Mouse (Mus musculus): Measurements from ENCODE around the gene Zfp513. TPM values are rescaled to one million over a fixed set of nuclear protein-coding genes. Genes with fewer than 3 reads are reported as not detected.

Zfp513 gene
- polyA plus RNA-seq, 1 experiment from 2014 or later, result 8.9 TPM

GRCm38 (mm10) chr5:31162462-31162861, 39.6 kb downstream of the Zfp513 start:
- H3K9me3 ChIP-seq (ENCODE audit: control insufficient read depth, low read length), result no peaks in the 10 kb centered on the region
- H3K27ac ChIP-seq (replicated peaks; ENCODE audit: low read depth, low read length), result no peak overlapping the region
- DNase-seq (no peak), ATAC-seq (ENCODE audit: low FRiP score, low TSS enrichment) (no peak)
- no peaks in the 10 kb centered on the region for H3K4me1 ChIP-seq (ENCODE audit: control insufficient read depth, insufficient read depth, low read length)
- no peak overlapping the region for H3K9ac ChIP-seq (replicated peaks; ENCODE audit: low read length)
- H3K27me3 ChIP-seq (ENCODE audit: control insufficient read depth, insufficient read depth, low read length), result no peaks in the 10 kb centered on the region
- H3K4me2 ChIP-seq (ENCODE audit: low read length), result no peak overlapping the region
- no peak overlapping the region for H3K4me3 ChIP-seq (replicated peaks; ENCODE audit: low read depth, low read length)
- peaks cover 92% of the 10 kb centered on the region for H3K36me3 ChIP-seq (ENCODE audit: control insufficient read depth, insufficient read depth, low read length)

GRCm38 (mm10) chr5:31154152-31154553, 48.0 kb downstream of the Zfp513 start, which contains the start of gene Mpv17:
TSS of gene Mpv17 (minus strand) at chr5:31154251.
- Histone ChIP-seq H3K4me1 (ENCODE audit: control insufficient read depth, insufficient read depth, low read length) (peaks cover 6% of the 10 kb centered on the region; the same call in 1 of the 2 replicates), H3K36me3 (ENCODE audit: control insufficient read depth, insufficient read depth, low read length) (peaks cover 40% of the 10 kb centered on the region), H3K27ac (replicated peaks; ENCODE audit: low read depth, low read length) (peak within 1 kb of the TSS; percentile 72), H3K4me2 (ENCODE audit: low read length) (peak within 1 kb of the TSS; percentile 65), H3K9ac (replicated peaks; ENCODE audit: low read length) (peak within 1 kb of the TSS; percentile 75), H3K4me3 (replicated peaks; ENCODE audit: low read depth, low read length) (peak within 1 kb of the TSS; percentile 68), H3K9me3 (ENCODE audit: control insufficient read depth, low read length) (no peaks in the 10 kb centered on the region), H3K27me3 (ENCODE audit: control insufficient read depth, insufficient read depth, low read length) (no peaks in the 10 kb centered on the region)
- DNase-seq (peak; percentile 91), ATAC-seq (ENCODE audit: low FRiP score, low TSS enrichment) (peak; percentile 92)
- 0% methylated on average over 19 of the region's 19 CpGs for WGBS

DNA sequence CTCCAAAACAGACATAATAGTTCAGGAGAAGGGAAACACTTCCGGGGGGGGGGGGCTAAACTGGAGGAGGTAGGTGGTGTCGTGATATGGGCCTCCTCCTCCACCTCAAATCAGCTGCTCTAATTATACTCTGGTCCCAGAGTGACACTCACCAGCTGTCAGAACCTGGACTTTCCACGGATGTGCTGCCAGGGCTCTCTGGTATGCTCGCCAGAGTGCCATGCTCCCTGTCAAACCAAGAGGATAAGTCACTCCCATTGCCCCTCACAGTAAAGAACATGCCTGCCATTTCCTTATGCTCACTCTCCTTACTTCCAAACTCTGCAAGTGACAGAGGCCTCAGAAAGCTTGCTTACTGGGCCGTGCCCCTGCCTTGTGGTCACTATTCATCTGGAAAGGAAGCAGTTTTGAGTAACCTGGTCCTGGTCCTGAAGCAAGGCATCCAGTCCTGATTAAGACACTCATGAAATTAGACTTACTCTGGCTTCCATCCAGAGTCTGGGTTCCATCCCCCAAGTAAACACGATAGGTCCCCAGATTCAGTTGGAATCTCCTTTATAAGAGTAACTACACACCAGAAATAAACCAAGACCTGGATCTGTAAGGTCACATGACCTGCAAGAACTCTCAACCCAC, 48.5 kb downstream of the Zfp513 start:
- H3K4me3 ChIP-seq (replicated peaks; ENCODE audit: low read depth, low read length), result peak overlapping the region; percentile 68
- H3K9ac ChIP-seq (replicated peaks; ENCODE audit: low read length), result peak overlapping the region; percentile 75
- DNase-seq (no peak), ATAC-seq (ENCODE audit: low FRiP score, low TSS enrichment) (0 out of 2 replicates have a peak, but pooled peaks have one; percentile 38)
- H3K9me3 ChIP-seq (ENCODE audit: control insufficient read depth, low read length), result no peaks in the 10 kb centered on the region
- peaks cover 6% of the 10 kb centered on the region; the same call in 1 of the 2 replicates for H3K4me1 ChIP-seq (ENCODE audit: control insufficient read depth, insufficient read depth, low read length)
- peak overlapping the region; percentile 65 for H3K4me2 ChIP-seq (ENCODE audit: low read length)
- WGBS, result 36% methylated on average over 6 of the region's 6 CpGs
- H3K36me3 ChIP-seq (ENCODE audit: control insufficient read depth, insufficient read depth, low read length), result peaks cover 35% of the 10 kb centered on the region
- no peaks in the 10 kb centered on the region for H3K27me3 ChIP-seq (ENCODE audit: control insufficient read depth, insufficient read depth, low read length)
- peak overlapping the region; percentile 72; the same call in 1 of the 2 replicates for H3K27ac ChIP-seq (replicated peaks; ENCODE audit: low read depth, low read length)

GRCm38 (mm10) chr5:31151746-31152145, 50.4 kb downstream of the Zfp513 start:
- H3K36me3 ChIP-seq (ENCODE audit: control insufficient read depth, insufficient read depth, low read length), result peaks cover 16% of the 10 kb centered on the region
- no peak for DNase-seq
- H3K4me1 ChIP-seq (ENCODE audit: control insufficient read depth, insufficient read depth, low read length), result peaks cover 6% of the 10 kb centered on the region; the same call in 1 of the 2 replicates
- no peak overlapping the region for H3K4me3 ChIP-seq (replicated peaks; ENCODE audit: low read depth, low read length)
- WGBS, result 95% methylated on average over 3 of the region's 3 CpGs
- H3K9ac ChIP-seq (replicated peaks; ENCODE audit: low read length), result no peak overlapping the region
- no peaks in the 10 kb centered on the region for H3K9me3 ChIP-seq (ENCODE audit: control insufficient read depth, low read length)
- no peaks in the 10 kb centered on the region for H3K27me3 ChIP-seq (ENCODE audit: control insufficient read depth, insufficient read depth, low read length)
- no peak for ATAC-seq (ENCODE audit: low FRiP score, low TSS enrichment)
- no peak overlapping the region for H3K4me2 ChIP-seq (ENCODE audit: low read length)
- no peak overlapping the region for H3K27ac ChIP-seq (replicated peaks; ENCODE audit: low read depth, low read length)

GRCm38 (mm10) chr5:31149781-31150180, 52.3 kb downstream of the Zfp513 start:
- no peak overlapping the region for H3K4me3 ChIP-seq (replicated peaks; ENCODE audit: low read depth, low read length)
- H3K4me2 ChIP-seq (ENCODE audit: low read length), result no peak overlapping the region
- DNase-seq, result no peak
- no peaks in the 10 kb centered on the region for H3K27me3 ChIP-seq (ENCODE audit: control insufficient read depth, insufficient read depth, low read length)
- no peak overlapping the region for H3K9ac ChIP-seq (replicated peaks; ENCODE audit: low read length)
- peaks cover 6% of the 10 kb centered on the region; the same call in 1 of the 2 replicates for H3K4me1 ChIP-seq (ENCODE audit: control insufficient read depth, insufficient read depth, low read length)
- no peak overlapping the region for H3K27ac ChIP-seq (replicated peaks; ENCODE audit: low read depth, low read length)
- H3K36me3 ChIP-seq (ENCODE audit: control insufficient read depth, insufficient read depth, low read length), result peaks cover 7% of the 10 kb centered on the region; the same call in 1 of the 2 replicates
- WGBS, result 90% methylated on average over 4 of the region's 4 CpGs
- no peaks in the 10 kb centered on the region for H3K9me3 ChIP-seq (ENCODE audit: control insufficient read depth, low read length)
- ATAC-seq (ENCODE audit: low FRiP score, low TSS enrichment), result no peak

Other genes starting within 250 kb of the Zfp513 start
- 82.6 and 94.7 TPM in 2 replicates for gene Preb, start 241.9 kb downstream of the Zfp513 start, polyA plus RNA-seq (2014; fragmentation: Nextera tagmentation; extraction: Ambion mirVana)
- 0.08 TPM in 2 replicates for gene Tcf23, start 233.6 kb downstream of the Zfp513 start, polyA plus RNA-seq (2014; fragmentation: Nextera tagmentation; extraction: Ambion mirVana)
- 163 and 183 TPM in 2 replicates for gene Atraid, start 154.0 kb downstream of the Zfp513 start, polyA plus RNA-seq (2014; fragmentation: Nextera tagmentation; extraction: Ambion mirVana)
- 19.2 and 19.6 TPM in 2 replicates for gene Slc5a6, start 153.4 kb downstream of the Zfp513 start, polyA plus RNA-seq (2014; fragmentation: Nextera tagmentation; extraction: Ambion mirVana)
- gene Cad, start 147.5 kb downstream of the Zfp513 start, polyA plus RNA-seq (2014; fragmentation: Nextera tagmentation; extraction: Ambion mirVana), result 11.8 and 17.2 TPM in 2 replicates
- gene Dnajc5g, start 96.0 kb downstream of the Zfp513 start, polyA plus RNA-seq (2014; fragmentation: Nextera tagmentation; extraction: Ambion mirVana), result not detected in 2 replicates
- 19.8 and 20.0 TPM in 2 replicates for gene Slc30a3, start 94.1 kb downstream of the Zfp513 start, polyA plus RNA-seq (2014; fragmentation: Nextera tagmentation; extraction: Ambion mirVana)
- gene Trim54, start 85.6 kb downstream of the Zfp513 start, polyA plus RNA-seq (2014; fragmentation: Nextera tagmentation; extraction: Ambion mirVana), result not detected in 2 replicates
- not detected in 2 replicates for gene Ucn, start 63.5 kb downstream of the Zfp513 start, polyA plus RNA-seq (2014; fragmentation: Nextera tagmentation; extraction: Ambion mirVana)
- gene Mpv17, start 48.1 kb downstream of the Zfp513 start, polyA plus RNA-seq (2014; fragmentation: Nextera tagmentation; extraction: Ambion mirVana), result 49.0 and 49.9 TPM in 2 replicates
- 0.70 and 1.7 TPM in 2 replicates for gene Gm29609, start 22.4 kb downstream of the Zfp513 start, polyA plus RNA-seq (2014; fragmentation: Nextera tagmentation; extraction: Ambion mirVana)
- 48.5 and 68.0 TPM in 2 replicates for gene Gtf3c2, start 22.2 kb downstream of the Zfp513 start, polyA plus RNA-seq (2014; fragmentation: Nextera tagmentation; extraction: Ambion mirVana)
- gene Snx17, start 9.1 kb downstream of the Zfp513 start, polyA plus RNA-seq (2014; fragmentation: Nextera tagmentation; extraction: Ambion mirVana), result 114 and 119 TPM in 2 replicates
- 78.3 and 91.6 TPM in 2 replicates for gene Eif2b4, start 8.9 kb downstream of the Zfp513 start, polyA plus RNA-seq (2014; fragmentation: Nextera tagmentation; extraction: Ambion mirVana)
- gene Ppm1g, start 18.4 kb upstream of the Zfp513 start, polyA plus RNA-seq (2014; fragmentation: Nextera tagmentation; extraction: Ambion mirVana), result 162 and 163 TPM in 2 replicates
- gene Nrbp1, start 38.6 kb upstream of the Zfp513 start, polyA plus RNA-seq (2014; fragmentation: Nextera tagmentation; extraction: Ambion mirVana), result 150 and 153 TPM in 2 replicates
- gene Gm9970, start 38.9 kb upstream of the Zfp513 start, polyA plus RNA-seq (2014; fragmentation: Nextera tagmentation; extraction: Ambion mirVana), result 0.72 and 0.74 TPM in 2 replicates
- gene Krtcap3, start 49.4 kb upstream of the Zfp513 start, polyA plus RNA-seq (2014; fragmentation: Nextera tagmentation; extraction: Ambion mirVana), result 2.5 and 3.0 TPM in 2 replicates
- gene Ift172, start 88.8 kb upstream of the Zfp513 start, polyA plus RNA-seq (2014; fragmentation: Nextera tagmentation; extraction: Ambion mirVana), result 26.7 and 28.1 TPM in 2 replicates
- gene Fndc4, start 93.8 kb upstream of the Zfp513 start, polyA plus RNA-seq (2014; fragmentation: Nextera tagmentation; extraction: Ambion mirVana), result 86.9 and 128 TPM in 2 replicates
- gene Gckr, start 95.1 kb upstream of the Zfp513 start, polyA plus RNA-seq (2014; fragmentation: Nextera tagmentation; extraction: Ambion mirVana), result 0.16 and 0.53 TPM in 2 replicates

Measured in midbrain, embryonic 14.5 days (tissue).